Mouse (Mus musculus) cerebellum, adult 2 months (tissue): Measurements from ENCODE around the gene Mroh3. TPM values are rescaled to one million over a fixed set of nuclear protein-coding genes. Genes with fewer than 3 reads are reported as not detected.

Experiments used
- DNase-seq, 2 experiments: peaks; one replicate each; pipeline ENCODE4 v3.0.0; 2021
- H3K27ac ChIP-seq: fragments of 200-500 bp; 2 replicates; pipeline ENCODE4 v1.5.1; 2012; ENCODE audit warnings: low read length, control low read depth, inconsistent platforms; ENCODE audit not compliant: insufficient read depth
- H3K27me3 ChIP-seq: fragments of 200-500 bp; 2 replicates; pipeline ENCODE4 v1.6.1; 2012; ENCODE audit warnings: inconsistent platforms, mild to moderate bottlenecking, low read length, moderate library complexity; ENCODE audit not compliant: control insufficient read depth, insufficient read depth
- H3K4me1 ChIP-seq: fragments of 200-500 bp; 2 replicates; pipeline ENCODE4 v1.6.1; 2011; ENCODE audit warnings: low read length; ENCODE audit not compliant: control insufficient read depth, insufficient read depth
- H3K4me3 ChIP-seq: fragments of 200-500 bp; replicated peaks from 2 replicates; pipeline ENCODE3; 2011; ENCODE audit warnings: mild to moderate bottlenecking, low read depth, low read length, control low read depth; ENCODE audit not compliant: insufficient read depth
- CTCF ChIP-seq: fragments of 200-500 bp; IDR thresholded peaks from 2 replicates; pipeline ENCODE4 v1.5.1; 2011; ENCODE audit warnings: low read depth, mild to moderate bottlenecking, control low read depth, low read length, moderate library complexity, borderline replicate concordance; ENCODE audit not compliant: insufficient read depth
- POLR2A ChIP-seq: fragments of 200-500 bp; IDR thresholded peaks from 2 replicates; pipeline ENCODE4 v1.6.1; 2011; ENCODE audit warnings: low read length, control low read depth, borderline replicate concordance; ENCODE audit not compliant: insufficient read depth
- WGBS: fragments of 180-500 bp; shearing (Covaris S2); methylation state at CpG from one replicate; pipeline ENCODE4 v1.1.7; 2018; 5-methylcytosine and 5-hydroxymethylcytosine counted together
- polyA plus RNA-seq: library from polyadenylated mRNA; depleted of rRNA; stranded (reverse); fragments of >200 nt; gene quantifications from 2 replicates; pipeline ENCODE4 v1.2.3, GENCODE M21; 2012

Mroh3 gene
- polyA plus RNA-seq, 1 experiment = 1.0 TPM

- no peak for DNase-seq
- no peaks in the 10 kb centered on the region for H3K4me1 ChIP-seq
- no peak overlapping the region for H3K4me3 ChIP-seq
- 87% methylated on average over 7 of the region's 7 CpGs for WGBS
- TF ChIP-seq CTCF (no peak), POLR2A (no peak)
- H3K27me3 ChIP-seq = no peaks in the 10 kb centered on the region
- no peak overlapping the region for H3K27ac ChIP-seq
These were observed 51.2 kb downstream of the Mroh3 start for GRCm38 (mm10) chr1:136161333-136161921.

GRCm38 (mm10) chr1:136160930-136161329 is 51.7 kb downstream of the Mroh3 start:
- DNase-seq = no peak
- TF ChIP-seq CTCF = no peak
- no peak for TF ChIP-seq POLR2A
- WGBS = 92% methylated on average over 6 of the region's 6 CpGs
- Histone ChIP-seq H3K4me3 (no peak overlapping the region), H3K4me1 (no peaks in the 10 kb centered on the region), H3K27ac (no peak overlapping the region), H3K27me3 (no peaks in the 10 kb centered on the region)

GRCm38 (mm10) chr1:136160297-136160696 is 52.3 kb downstream of the Mroh3 start:
- no peak for DNase-seq
- no peak for TF ChIP-seq POLR2A
- TF ChIP-seq CTCF = no peak
- 90% methylated on average over 12 of the region's 12 CpGs for WGBS
- Histone ChIP-seq H3K27ac (no peak overlapping the region), H3K4me1 (no peaks in the 10 kb centered on the region), H3K27me3 (no peaks in the 10 kb centered on the region), H3K4me3 (no peak overlapping the region)

DNA sequence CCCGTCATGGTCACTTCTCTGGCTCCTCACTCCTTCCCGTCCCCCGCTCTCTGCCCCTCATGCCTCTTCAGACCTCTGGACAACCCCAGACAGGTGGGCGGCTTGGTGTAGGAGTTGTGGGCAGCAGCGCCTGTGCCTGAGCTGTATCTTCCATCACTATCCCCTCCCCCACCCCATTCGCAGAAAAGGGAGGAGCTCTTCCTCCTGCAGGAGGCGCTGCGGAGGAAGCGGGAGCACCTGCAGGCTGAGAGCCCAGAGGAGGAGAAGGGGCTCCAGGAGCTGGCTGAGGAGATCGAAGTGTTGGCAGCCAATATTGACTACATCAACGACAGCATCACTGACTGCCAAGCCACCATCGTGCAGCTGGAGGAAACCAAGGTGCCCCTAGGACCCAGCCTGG is 52.8 kb downstream of the Mroh3 start:
- no peak for DNase-seq
- H3K27me3 ChIP-seq = no peaks in the 10 kb centered on the region
- H3K4me1 ChIP-seq = no peaks in the 10 kb centered on the region
- whole genome bisulfite sequencing = 42% methylated on average over 12 of the region's 12 CpGs
- H3K27ac ChIP-seq = no peak overlapping the region
- H3K4me3 ChIP-seq = no peak overlapping the region
- TF ChIP-seq POLR2A (no peak), CTCF (no peak)

DNA sequence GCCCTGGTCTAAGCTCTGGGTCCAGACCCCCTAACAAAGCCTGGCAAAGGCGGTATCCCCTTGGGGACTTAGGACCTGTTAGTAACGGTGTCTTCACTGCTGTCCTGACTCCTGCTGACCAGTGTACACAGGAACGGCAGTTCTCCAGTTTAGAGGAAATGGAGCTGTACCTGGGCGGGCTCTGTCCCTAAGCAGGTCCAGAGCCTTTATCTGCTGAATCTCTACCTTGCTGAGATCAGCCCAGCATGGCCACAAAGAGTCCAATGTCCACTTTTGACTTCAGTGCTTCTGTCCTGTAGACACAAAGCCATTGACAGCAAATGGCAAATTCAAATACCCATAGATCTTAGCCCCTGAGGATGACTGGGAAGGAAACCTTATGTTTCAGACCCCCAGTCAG is 55.7 kb downstream of the Mroh3 start:
- TF ChIP-seq POLR2A (no peak), CTCF (no peak)
- WGBS = 87% methylated on average over 4 of the region's 4 CpGs
- Histone ChIP-seq H3K27me3 (no peaks in the 10 kb centered on the region), H3K27ac (no peak overlapping the region), H3K4me1 (no peaks in the 10 kb centered on the region), H3K4me3 (no peak overlapping the region)
- no peak for DNase-seq

- Histone ChIP-seq H3K4me3 (no peak overlapping the region), H3K4me1 (no peaks in the 10 kb centered on the region), H3K27ac (no peak overlapping the region), H3K27me3 (no peaks in the 10 kb centered on the region)
- WGBS = 91% methylated on average over 4 of the region's 4 CpGs
- DNase-seq = no peak
- TF ChIP-seq CTCF (no peak), POLR2A (no peak)
These were observed 56.3 kb downstream of the Mroh3 start for GRCm38 (mm10) chr1:136156304-136156703.

DNA sequence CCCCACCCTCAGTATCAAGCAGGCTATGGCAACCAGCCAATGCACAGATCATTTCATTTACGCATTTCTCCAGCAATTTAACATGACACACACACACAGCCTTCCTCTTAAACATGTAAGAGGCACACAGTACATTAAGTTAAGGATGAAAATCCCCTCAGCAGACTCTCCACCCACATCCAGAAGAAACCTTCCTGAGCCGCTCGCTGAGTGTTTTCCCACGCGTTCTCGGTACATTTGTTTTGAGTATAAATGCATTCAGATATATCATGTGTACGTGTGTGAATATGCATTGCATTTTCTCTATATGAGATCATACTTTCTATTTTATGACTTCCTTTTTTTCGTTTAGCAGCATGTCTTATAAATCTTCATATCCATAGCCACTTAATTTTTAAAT is 61.3 kb downstream of the Mroh3 start:
- peaks cover 12% of the 10 kb centered on the region for H3K4me1 ChIP-seq
- no peak overlapping the region for H3K27ac ChIP-seq
- H3K27me3 ChIP-seq = no peaks in the 10 kb centered on the region
- TF ChIP-seq CTCF (no peak), POLR2A (no peak)
- no peak for DNase-seq
- no peak overlapping the region for H3K4me3 ChIP-seq
- WGBS = 88% methylated on average over 8 of the region's 8 CpGs

DNA sequence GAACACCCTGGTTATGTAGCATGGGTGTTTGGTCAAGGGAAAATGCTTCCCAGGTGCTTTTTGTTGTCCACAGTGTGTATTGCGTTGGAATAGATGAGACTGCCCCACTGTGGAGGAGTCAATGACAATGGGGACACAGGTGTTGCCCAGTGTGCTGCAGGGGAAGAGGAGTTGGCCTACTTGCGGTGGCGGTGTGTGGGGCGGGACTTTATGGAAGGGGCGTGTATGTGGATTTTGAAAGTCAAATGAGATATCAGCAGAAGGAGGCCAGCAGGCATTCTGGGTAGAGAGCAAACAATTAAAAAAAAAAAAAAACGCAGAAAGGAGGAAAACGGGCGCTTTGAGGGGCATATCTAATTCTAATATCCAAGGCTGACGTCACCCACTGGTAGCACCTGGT is 62.9 kb downstream of the Mroh3 start:
- TF ChIP-seq CTCF = no peak
- TF ChIP-seq POLR2A = no peak

More for the DNA sequence above, 62.9 kb downstream of the Mroh3 start:
- 82% methylated on average over 9 of the region's 9 CpGs for WGBS
- Histone ChIP-seq H3K4me3 (no peak overlapping the region), H3K27me3 (no peaks in the 10 kb centered on the region), H3K4me1 (peaks cover 12% of the 10 kb centered on the region), H3K27ac (no peak overlapping the region)
- DNase-seq = no peak
